Mouse (Mus musculus) left cerebral cortex, adult 8-10 months (tissue): ENCODE results near the gene Sema4c. TPM values are rescaled to one million over a fixed set of nuclear protein-coding genes. Genes with fewer than 3 reads are reported as not detected.

Source experiments
- DNase-seq, 2 experiments: peaks; one replicate each; pipeline ENCODE4 v3.0.0; 2022; ENCODE audit warnings: low spot score in 2 of 2
- total RNA-seq, 4 experiments: library from RNA; stranded (reverse); gene quantifications; 2 replicates each; pipeline ENCODE4 v1.2.4; 2022

Gene Sema4c
- total RNA-seq, 4 experiments from 2014 or later: 16.1 to 23.4 (median 19.2) TPM

DNA sequence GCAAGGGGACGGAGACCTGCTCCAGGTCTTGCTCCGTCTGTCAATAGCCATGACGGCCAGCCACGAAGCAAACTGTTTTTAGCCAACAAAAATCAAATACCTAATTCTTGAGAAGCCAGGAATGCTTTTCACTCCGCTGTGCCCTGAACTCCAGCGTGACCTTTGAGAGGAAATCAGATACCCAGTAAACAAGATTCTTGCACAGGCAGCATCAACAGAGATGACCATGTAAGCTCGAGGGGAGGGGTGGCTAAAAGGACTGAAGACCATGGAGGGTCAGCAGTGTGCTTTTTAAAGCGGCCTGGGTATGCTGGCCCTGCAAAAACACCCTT lies 21.8 kb downstream of the Sema4c start:
- DNase-seq: no peak

DNA sequence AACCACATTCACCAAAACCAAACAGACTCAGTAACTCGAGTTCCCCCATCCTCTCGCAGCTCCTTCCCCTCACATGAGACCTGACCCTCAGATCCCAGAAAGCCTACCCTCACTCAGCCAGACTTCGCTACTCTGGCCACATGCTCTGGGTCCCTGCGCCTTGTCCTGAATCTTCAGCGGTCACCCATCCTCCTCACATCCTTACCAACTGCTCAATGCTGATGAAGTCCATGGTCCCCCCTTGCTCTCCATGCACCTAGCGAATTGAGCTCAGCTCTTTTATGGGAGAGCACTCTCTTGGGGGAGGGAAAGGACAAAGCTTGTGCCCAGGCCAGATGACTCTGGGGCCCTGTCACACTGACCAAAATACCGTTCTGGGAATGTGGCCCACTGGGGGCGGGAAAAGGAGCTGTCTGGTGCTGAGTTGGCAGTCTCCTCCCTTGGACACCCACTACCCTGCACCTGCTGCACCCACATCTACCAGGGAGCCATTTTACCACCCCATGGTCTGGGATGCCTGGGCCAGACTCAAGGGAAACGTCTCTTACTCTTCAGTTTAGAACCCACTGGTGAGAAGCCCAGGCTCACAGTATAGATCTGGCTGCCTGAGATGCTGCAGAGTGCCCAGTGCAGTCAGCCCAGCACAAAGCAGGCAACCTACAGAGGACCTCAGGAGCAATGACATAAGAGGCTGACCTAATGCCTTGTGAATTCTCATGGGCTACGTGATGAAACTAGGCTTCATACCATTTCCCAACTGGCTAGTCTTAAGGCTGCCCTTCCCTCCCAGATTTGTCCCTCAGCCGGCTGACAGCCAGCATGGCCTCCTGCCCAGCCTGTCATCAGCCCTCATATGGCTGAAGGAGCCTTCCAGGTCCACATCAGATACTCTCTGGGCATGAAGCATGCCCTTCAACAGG lies 22.4 kb downstream of the Sema4c start:
- no peak for DNase-seq

DNA sequence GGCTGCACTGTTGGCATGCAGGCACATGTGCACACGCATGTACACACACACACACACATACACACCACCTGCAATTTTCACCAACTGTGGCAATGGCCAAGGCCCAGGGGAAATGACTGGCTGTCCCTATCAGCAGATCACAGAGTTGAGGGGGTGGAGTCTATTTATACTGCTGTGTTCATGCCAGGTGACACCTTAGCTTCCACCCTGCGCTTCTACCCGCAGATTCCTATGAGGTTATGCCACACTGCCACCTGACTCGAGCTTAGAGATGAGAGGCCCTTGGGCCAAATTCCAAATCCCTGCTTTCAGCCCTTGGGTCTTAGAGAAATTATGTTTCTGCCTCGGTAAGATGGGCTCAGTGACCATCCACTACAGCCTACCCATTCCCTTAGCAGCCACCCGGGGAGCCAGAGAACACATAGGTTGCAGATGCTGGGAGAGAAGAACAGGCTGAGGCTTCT lies 23.5 kb downstream of the Sema4c start:
- DNase-seq: no peak

DNA sequence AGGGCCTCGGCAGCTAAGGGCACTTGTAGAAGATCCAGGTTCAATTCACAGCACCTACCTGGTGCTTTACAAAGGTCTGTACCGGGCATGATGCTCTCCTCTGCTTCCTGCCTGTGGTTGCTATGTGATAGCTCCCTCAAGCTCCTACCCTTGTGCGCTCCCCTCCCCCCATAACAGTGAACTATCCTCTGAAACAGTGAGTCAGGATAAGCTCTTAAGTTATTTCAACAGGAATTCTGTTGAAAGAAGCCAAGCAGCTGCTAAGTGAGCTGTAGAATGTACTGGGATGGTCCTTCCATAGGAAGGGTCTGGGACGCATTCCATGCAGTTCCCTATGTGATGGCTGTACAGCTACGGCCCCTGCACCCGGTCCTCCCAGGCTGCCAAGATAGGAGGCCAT lies 24.6 kb downstream of the Sema4c start:
- DNase-seq: no peak

DNA sequence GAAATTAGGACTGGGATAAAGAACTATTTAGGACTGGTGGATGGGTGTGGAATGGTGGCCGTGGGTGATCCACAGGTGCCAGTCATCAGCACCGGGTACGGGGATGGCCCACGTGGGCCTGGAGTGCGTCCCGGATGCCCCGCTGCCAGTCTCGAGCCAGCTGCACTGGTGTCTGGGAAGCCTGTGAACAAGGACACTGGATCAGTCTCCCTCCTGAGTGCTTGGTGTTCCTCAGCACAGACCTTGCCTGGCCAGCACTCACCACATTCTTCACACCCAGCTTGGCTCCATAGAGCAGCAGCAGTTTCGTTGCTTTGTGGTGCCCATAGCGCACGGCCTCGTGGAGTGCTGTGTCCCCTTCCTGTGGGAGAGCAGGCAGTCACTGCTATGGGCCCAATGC lies 26.7 kb downstream of the Sema4c start:
- no peak for DNase-seq

DNA sequence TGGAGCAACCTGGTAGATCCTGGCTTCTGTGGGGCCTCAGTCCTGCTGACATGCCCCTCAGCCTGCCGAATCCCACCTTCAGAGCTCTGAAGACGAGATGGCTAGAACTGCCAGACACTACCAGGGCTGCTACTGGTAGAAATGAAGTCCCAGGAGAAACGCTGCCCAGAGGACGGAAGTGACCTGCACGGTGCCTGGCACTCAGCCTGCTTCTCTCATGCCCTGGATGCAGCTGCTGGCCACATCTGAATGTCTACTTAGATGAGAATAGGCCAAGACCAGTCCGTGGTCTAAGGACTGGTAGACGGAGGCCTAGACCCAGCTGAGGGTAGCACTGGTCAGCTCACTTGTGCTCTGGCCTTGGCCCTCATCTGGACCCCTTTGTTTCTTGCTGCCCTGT lies 27.2 kb downstream of the Sema4c start:
- DNase-seq: no peak

DNA sequence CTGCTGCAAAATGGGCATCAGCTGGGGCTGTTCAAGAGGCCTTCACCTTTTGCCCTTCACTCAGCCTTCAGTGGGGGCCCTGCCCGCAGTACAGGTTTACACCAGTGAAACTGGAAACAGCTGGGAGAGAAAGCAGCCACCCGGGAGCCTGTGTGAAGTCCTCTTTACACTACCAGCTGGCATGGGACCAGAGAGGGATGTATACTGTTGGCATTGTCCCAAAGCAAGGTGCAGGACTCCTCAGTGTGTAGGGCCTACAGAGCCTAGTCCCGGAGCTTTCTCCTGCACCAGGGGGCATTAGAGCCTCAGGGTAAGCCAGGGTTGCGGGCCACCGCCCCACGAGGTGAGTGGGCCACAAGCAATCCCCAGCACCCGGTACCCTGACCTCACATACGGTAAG lies 27.7 kb downstream of the Sema4c start:
- DNase-seq: no peak

DNA sequence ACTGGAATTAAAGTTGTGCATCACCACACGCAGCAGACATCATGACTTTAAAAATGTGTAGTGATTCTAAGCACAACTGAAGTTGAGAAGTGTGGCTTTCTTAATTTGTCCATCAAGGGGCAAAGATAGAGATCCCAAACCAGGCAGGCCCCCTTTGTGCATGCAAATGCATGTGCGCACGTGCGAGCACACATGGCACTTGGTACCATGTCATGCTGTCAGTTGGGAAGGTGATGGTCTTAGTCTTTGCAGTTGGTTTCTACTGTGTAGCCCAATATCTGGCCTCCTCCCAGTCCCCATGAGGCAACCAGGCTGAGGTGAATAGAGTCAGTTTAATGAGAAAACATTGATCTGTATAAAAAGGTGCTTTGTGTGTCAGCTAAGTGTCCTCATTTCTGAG lies 28.3 kb downstream of the Sema4c start:
- no peak for DNase-seq

DNA sequence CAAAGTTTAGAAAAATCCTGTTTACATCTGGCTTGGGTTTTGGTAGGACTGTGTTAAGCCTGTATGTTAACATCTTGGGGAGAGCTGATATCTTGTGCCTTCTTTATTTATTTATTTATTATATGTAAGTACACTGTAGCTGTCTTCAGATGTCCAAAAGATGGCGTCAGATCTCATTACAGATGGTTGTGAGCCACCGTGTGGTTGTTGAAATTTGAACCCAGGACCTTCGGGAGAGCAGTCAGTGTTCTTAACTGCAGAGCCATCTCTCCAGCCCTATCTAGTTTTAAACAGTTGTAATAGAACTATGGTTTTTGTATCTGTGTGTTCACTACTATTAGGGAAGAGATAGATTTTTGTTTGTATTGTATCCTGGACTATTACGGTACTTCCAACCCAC lies 28.9 kb downstream of the Sema4c start:
- DNase-seq: no peak

DNA sequence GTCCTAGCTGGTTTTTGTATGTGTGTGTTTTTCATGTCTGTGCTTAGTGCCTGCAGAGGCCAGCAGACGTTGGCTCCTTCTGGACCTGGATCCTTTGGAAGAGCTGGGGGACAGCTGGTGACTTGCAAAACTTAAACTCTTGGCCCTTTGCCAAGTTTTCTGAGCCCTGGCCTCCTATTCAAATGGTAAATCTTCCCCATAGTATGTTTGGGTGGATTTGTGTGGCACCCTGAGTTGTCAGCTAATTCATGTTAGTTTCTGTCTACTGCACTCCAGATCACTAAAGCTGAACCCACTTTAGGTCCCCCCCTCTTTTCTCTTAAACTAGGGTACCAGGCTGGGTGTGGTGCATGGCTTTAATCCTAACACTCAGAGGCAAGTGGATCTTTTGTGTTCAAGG lies 29.8 kb downstream of the Sema4c start:
- DNase-seq: no peak

DNA sequence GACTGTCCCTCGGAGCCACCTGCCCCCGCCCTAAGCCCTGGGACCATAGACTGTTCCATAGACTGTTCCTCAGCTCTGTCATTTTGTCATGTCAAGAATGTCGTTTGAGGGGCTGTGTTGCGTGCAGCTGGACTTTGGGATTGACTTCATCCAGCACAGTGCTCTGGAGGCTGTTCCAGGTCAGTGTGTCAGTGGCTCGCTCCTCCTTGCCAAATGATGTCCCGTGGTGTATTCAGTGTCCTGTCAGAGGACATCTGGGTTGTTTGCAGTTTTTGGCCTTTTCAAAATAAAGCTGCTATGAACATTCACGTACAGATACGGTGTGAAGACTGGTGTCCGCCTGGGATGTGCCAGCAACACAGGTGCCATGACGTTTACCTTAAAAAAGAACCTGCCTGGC lies 31.2 kb downstream of the Sema4c start:
- no peak for DNase-seq

DNA sequence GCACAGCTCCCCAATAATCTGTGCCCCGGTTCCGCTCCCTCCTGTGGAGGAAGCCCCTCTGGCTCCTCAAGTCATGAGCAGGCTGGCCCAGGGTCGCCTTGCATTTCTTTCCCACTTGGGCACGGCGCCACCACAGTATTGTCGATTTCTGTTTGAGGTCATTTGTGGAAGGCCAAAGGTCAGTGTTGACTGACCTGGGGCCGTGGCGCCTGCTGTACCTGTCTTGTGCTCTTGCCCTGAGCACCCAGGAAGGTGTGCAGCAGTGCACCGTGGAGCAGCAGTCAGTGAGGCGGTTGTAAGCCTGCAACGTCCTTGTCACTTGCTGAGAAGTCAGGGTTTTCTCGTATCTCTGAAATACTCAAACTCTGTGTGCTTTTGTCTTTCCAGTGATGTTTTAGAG lies 32.4 kb downstream of the Sema4c start:
- no peak for DNase-seq

DNA sequence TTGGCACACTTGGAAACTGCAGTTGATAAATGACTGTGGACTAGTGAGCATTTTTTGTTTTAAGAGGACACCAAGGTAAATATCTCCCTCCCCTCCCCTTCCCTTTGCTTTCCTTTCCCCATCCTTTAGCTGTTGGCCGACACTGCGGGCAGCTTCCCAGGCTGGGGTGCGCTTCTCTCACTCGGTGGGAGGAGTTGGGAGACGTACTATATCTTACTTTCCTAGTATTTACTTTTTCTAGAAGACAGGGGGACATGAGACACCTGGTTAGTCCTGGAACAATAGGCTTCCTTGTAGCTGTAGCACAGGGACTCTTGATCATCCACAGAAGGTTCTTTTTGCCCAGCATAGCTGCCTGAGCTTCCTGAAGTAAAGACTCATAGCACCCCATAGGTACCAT lies 34.1 kb downstream of the Sema4c start:
- DNase-seq: no peak

DNA sequence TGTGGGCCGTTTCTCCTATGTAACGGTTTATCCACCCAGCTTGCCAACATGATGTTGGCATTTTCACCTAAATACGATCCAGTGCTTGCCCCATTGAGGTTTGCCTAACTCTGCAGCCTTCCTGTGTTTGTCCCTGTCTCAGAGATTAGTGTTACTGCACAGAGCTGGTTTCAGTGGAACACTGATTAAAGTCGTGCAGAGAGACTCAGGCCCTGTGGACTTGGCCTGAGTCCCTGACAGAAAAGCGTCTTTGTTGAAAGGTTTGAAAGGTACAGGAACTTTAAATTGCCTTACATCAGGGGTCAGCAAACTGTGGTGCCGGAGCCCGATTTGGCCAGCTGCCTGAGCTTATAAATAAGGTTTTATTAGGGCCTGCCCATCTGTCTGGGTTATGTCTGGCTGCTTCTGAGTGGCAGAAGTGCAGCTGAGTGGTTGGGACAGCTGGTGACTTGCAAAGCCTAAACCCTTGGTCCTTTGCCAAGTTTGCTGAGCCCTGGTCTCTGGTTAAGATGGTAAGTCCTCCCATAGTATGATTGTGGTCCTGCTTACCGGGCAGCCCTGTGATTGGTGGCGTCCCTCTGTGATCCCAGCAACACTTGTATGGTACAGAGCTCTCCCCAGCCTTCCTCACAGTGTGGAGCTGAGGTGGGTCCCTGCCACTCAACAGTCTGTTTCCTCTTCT lies 34.7 kb downstream of the Sema4c start:
- DNase-seq: no peak

DNA sequence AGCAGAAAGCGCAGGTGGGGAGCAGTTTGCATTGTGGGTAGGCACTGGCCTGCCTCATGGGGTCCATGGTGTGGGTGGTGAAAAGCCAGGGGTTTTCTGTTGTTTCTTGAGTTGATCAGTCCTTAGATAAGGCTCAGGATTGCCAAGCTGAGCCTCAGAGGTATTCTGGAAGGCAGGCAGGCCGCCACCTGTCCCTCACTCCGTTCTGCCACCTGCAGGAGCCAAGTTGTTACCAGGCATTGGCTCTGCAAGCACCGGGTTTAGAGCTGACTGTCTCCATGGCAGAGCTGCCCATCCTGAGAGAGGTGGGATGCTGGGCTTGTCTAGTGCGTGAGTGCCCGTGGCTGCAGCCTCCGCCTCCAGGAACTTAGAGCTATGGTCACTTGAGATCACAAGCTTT lies 35.9 kb downstream of the Sema4c start:
- no peak for DNase-seq

DNA sequence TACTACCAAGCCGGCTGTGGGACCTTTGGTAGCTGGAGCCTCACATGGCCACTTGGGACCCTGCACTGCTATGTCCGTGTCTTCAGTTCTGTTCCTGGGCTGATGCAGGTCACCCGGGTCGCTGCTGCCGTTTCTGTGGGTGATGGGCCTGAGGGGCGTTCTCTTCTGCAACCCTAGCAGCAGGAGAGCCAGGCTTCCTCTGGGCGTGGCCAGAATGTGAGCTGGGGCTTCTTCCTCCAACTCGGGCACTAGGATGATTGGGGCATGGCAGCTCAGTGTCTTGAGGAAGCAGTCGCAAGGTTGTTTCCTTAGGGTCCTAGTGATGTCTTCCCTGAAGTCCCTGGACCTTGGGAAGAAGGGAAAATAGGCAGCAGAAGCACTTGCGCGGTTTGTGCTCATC lies 38.5 kb downstream of the Sema4c start:
- no peak for DNase-seq

DNA sequence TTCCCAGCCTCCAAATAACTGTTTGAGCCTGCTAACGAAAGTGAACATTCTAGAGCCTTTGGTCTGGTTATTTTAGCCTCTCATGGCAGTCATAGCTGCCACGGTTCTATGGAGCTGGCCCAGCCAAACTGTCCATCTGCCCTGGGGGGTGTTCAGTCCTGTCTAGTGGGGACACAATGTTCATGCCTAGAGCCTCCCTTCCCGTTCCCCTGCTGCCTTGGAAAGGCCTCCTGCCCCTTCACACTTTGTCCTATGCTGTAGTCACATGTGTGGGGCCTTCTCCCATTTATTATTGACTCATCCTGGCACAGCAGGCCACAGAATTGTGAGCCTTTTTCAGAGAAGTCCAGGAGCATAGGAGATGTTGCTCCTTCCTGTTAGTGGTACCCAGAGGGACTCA lies 39.9 kb downstream of the Sema4c start:
- no peak for DNase-seq

DNA sequence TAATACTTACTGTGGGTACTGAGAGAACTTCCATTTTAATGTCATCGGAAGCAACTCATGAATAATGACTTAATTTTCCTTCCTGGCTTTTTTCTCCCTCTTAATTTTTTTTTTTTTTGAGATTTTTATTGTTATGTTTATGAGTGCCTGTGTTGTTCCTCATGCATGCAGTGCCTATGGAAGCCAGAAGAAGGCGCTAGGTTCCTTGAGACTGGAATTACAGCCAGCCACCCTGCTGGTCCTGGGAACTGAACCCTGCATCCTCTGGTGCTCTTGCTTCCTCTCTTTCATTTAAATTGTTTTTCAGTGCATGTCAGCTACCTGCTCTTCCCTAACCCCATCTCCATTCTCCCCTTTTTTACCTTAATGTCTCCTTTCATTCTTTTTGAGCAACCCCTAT lies 44.4 kb downstream of the Sema4c start:
- DNase-seq: no peak

DNA sequence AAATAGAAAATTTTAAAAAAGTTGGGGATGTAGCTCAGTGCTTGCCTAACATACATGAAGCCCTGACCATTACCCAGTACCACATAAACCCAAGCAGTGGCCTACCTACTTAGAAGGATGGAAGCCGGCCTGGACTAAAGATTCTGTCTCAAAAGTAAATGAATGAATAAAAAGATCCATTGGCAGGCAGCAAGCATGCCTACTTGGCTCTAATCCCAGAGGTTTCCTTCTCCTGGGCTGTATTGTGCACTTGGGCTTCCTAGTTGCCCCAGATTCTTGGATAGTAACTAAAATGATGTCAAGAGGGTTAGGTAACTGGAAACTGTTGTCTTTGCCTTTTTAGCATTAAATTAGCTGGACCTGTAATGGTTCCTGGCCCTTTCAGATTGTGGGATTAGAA lies 44.8 kb downstream of the Sema4c start:
- DNase-seq: no peak

DNA sequence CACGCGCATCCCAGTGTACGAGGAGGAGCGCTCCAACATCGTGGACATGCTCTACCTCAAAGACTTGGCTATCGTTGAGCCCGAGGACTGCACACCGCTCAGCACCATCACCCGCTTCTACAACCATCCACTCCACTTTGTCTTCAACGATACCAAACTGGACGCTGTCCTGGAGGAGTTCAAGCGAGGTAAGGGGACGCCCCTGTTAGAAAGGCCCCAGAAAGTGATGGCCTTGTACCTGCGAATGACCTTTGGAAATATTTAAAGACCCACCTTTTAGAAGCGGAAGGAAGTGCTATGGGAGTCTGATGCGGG lies 45.2 kb downstream of the Sema4c start:
- DNase-seq: no peak

DNA sequence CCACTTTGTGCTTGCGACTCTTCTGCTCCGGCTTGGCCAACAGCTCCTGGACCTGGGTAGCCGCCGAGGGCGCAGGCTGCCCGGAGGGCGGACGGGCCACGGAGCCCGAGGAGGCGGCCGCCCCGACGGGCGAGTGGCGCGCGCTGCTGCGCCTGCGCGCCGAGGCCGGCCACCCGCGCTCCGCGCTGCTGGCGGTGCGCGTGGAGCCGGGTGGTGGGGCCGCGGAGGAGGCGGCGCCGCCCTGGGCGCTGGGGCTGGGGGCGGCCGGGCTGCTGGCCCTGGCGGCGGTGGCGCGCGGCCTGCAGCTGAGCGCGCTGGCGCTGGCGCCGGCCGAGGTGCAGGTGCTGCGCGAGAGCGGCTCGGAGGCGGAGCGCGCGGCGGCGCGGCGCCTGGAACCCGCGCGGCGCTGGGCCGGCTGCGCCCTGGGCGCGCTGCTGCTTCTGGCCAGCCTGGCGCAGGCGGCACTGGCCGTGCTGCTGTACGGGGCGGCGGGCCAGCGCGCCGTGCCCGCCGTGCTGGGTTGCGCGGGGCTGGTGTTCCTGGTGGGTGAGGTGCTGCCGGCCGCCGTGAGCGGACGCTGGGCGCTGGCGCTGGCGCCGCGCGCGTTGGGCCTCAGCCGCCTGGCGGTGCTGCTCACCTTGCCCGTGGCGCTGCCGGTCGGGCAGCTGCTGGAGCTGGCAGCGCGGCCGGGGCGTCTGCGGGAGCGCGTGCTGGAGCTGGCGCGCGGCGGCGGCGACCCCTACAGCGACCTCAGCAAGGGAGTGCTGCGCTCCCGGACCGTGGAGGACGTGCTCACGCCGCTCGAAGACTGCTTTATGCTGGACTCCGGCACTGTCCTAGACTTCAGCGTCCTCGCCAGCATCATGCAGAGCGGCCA lies 45.8 kb downstream of the Sema4c start:
- DNase-seq: peak; percentile 31 to 60
